Mouse (Mus musculus) lung, postnatal 14 days (tissue): ENCODE measurements at regions not wholly inside any gene's neighbourhood (a gene's known extent, or its start where the extent isn't known, plus 50 kb on each side); places are given as distances from the start of the nearest gene placed in this dataset.

ENCODE experiments used
- DNase-seq: peaks from one replicate; pipeline ENCODE4 v3.0.0; 2021

GRCm38 (mm10) chr1:43367151-43367895, 77.1 kb upstream of the Nck2 start:
- no peak for DNase-seq

DNA sequence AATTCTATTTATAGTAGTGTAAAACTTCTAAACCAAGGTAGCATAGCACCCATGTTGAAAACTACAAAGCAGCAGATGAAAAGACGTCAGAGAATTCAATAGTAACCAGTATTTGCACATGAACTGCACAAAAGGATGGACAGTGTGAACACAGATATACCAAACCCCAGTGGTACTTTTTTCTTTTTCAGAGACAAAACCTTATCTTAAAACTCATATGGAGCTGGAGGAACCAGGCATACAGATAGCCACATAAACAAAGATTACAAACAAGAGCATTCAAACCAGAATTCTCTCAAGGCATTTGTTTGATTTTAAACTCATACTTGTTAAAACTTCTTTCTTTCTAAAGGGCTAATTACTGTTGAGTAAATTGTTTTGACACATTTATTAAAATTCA, 72.5 kb upstream of the Nck2 start:
- DNase-seq: no peak

DNA sequence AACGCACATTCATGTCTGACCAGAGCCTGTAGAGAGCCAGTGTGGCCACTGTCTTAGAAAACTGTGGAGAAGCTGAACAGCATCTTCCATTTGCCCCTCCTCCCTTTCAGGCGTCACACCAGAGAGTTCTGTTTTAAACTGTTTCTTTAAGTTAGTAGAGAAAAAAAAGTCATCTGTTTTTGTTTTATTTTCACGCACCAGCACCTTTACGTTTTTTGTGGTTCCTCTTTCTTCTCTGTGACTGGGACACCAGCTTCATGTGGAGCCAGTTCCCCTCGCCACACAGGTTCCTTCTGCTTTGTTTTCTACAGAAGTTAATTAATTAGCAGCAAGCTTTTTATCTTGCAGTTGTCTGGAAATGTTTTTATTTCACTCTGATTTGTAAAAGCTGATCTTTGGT, 69.4 kb upstream of the Nck2 start:
- no peak for DNase-seq

- DNase-seq: no peak
These were observed 68.5 kb upstream of the Nck2 start for GRCm38 (mm10) chr1:43375851-43376250.

- no peak for DNase-seq
These were observed 66.7 kb upstream of the Nck2 start for GRCm38 (mm10) chr1:43377491-43378263.

- DNase-seq: no peak
These were observed 59.4 kb upstream of the Nck2 start for GRCm38 (mm10) chr1:43385008-43385407.

DNA sequence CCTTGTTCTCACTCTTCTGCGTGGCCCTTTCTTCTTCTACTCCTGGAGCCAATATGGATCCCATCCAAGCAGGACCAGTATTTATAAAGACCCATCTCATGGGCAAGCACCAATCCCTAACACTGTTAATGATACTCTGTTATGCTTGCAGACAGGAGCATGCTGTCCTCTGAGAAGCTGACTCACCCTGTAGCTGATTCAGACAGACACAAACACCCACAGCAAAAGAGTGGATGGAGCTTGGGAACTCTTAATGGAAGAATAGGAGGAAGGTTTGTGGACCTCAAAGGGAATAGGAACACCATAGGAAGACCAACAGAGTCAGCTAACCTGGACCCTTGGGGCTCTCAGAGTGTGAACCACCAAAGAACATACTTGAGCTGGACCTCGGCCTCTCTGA, 50.3 kb upstream of the Nck2 start:
- no peak for DNase-seq
